Mouse (Mus musculus) ES-E14 (cell line): ENCODE data around the gene Cngb1.

Experiments
- CHD2 ChIP-seq: IDR thresholded peaks from 2 replicates; pipeline ENCODE4 v1.6.1; 2014; ENCODE audit warnings: mild to moderate bottlenecking, low read depth, low read length, inconsistent platforms
- MAFK ChIP-seq: IDR thresholded peaks from 2 replicates; pipeline ENCODE4 v1.6.1; 2014; ENCODE audit warnings: mild to moderate bottlenecking, low read depth, low read length, inconsistent platforms; ENCODE audit not compliant: insufficient read depth
- ZC3H11A ChIP-seq: IDR thresholded peaks from 2 replicates; pipeline ENCODE4 v1.6.1; 2012; ENCODE audit warnings: low read depth, mild to moderate bottlenecking, inconsistent platforms, low read length, borderline replicate concordance
- ZNF384 ChIP-seq: IDR thresholded peaks from 2 replicates; pipeline ENCODE4 v1.6.1; 2012; ENCODE audit warnings: low read depth, low read length, inconsistent platforms

- no peak for TF ChIP-seq ZC3H11A
- TF ChIP-seq MAFK, result no peak
- TF ChIP-seq CHD2, result no peak
- TF ChIP-seq ZNF384, result no peak
These were observed 85.3 kb downstream of the Cngb1 start for GRCm38 (mm10) chr8:95221045-95221444.
